Mouse (Mus musculus): ENCODE data around the gene Slc25a23.
A peak's percentile ranks its signal among the peaks of the same experiment; 100 is the strongest.

Slc25a23 gene

DNA sequence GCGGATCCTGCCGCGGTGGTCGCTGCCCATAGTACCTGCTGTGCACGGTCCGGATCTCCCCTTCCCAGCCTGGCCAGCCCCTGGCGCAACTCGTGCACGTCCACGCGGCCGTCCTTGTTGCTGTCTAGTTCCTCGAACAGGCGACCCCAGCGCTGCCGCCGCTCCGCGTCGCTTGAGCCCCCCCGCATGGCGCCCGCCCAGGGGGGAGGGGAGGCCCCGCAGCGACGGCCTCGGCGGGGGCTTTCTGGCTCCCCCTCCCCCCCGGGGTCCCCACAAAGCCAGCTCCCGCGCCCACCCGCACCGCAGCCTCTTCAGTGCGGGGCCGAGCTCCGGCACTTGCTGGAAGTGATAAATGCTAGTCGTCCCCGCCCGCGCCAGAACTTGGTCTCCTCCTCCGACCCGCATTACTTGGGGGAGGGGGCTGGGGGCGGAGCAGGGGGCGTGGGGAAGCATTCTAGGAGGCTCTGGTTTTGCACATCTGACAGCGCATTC, at the start of gene Slc25a23:
Gene Slc25a23 (minus strand): TSS at position 378 of the 492 bp plus-strand sequence.
- DNase-seq (ENCODE audit: low read depth, low spot score), result peak; percentile 72

DNA sequence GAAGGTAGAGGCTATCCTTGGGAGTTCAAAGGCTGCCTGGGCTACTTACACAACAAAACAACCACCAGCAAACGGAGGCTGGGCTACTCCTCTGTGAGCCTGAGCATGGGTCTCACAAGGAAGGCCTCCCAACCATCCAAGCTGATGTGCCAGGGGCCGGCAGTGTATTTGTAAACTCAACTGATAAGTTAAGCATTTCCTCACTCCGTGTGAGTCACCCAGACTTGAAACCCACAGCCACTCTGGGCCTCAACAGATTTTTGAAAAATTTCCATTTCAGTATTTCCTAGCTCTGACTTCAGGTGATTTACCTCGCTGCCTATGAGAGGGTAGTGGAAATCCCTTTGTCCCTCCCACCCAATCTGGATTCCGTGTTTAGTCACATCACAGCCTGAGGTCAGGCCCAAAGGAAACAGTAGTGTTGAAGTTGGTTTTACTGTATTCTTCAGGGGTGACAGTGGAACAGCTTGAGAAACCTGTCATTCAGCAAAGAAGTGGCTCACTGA, 49.1 kb upstream of the Slc25a23 start:
- DNase-seq (ENCODE audit: low read depth, low spot score), result peak; percentile 83

DNA sequence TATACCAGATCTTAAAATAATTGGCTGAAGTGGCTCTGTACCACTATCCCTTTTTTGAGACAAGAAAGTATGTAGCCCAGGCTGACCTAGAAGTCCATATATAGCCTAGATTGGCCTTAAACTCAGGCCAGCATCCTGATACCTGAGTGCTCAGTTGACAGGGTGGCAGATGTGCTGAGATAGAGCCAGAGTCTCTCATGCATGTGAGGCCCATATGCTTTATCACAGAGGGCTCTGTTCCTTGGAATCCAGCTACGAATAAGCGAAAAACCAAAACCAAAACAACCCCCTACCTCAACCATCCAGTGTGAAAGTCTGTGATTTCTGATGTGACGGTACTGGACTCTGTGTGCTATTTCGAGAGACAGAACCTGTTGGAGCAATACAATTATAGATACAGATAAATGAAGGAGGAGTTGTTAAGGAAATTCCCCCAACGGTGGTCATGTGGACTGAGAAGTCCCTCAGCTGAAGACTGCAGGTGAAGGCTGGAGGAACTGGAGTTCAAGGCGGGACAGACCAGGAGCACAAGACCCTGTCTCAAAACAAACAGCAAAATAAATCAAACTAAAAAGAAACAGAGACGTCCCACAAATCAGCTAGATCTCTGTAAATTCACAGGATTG, 48.5 kb upstream of the Slc25a23 start:
- no peak for DNase-seq (ENCODE audit: low read depth, low spot score)

DNA sequence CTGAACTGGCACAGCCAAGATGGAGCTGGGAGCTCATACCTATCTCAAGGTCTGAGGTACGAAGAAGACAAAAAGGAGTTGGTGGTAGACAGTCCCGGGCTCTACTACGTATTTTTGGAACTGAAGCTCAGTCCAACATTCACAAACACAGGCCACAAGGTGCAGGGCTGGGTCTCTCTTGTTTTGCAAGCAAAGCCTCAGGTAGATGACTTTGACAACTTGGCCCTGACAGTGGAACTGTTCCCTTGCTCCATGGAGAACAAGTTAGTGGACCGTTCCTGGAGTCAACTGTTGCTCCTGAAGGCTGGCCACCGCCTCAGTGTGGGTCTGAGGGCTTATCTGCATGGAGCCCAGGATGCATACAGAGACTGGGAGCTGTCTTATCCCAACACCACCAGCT, 47.4 kb upstream of the Slc25a23 start:
- no peak for DNase-seq (ENCODE audit: low read depth, low spot score)

DNA sequence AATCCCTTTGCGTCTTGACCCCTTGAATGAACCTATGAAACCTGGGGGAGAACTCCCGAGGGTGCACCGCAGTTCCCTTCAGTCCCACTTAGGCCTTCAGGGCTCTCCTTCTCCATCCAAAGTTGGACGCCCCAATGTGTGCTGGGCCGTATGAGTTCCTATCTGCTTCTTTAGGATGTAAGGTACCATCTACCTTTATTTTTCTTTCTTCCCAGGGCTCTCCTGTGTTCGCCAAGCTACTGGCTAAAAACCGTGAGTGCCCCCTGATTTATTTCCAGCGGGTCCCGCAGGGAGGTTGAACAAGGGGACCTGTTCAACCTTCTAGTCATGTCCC, 46.3 kb upstream of the Slc25a23 start:
- no peak for DNase-seq (ENCODE audit: low read depth, low spot score)

DNA sequence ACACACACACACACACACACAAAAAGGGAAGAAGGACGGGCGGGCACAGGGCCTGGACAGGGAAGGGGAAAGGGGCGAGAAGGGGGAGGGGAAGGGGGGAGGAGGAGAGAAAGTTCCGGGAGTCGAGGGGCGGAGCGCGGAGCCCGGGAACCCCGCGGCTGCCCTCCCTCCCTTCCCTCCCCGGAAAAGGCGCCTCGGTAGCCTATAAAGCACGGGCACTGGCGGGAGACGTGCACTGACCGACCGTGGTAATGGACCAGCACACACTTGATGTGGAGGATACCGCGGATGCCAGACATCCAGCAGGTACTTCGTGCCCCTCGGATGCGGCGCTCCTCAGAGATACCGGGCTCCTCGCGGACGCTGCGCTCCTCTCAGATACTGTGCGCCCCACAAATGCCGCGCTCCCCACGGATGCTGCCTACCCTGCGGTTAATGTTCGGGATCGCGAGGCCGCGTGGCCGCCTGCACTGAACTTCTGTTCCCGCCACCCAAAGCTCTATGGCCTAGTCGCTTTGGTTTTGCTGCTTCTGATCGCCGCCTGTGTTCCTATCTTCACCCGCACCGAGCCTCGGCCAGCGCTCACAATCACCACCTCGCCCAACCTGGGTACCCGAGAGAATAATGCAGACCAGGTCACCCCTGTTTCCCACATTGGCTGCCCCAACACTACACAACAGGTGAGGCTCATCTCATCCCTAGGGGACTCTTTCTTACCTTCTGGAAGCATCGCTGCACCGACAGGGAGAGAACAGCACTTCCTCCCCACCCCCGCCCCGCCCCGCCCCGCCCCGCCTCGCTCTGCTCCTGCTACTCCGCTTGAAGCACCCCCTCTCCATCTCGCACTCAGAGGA, 45.7 kb upstream of the Slc25a23 start, which contains the start of gene Tnfsf9:
Gene Tnfsf9 (plus strand): TSS at position 145 of the 854 bp plus-strand sequence.
- peak; percentile 66 for DNase-seq (ENCODE audit: low read depth, low spot score)

DNA sequence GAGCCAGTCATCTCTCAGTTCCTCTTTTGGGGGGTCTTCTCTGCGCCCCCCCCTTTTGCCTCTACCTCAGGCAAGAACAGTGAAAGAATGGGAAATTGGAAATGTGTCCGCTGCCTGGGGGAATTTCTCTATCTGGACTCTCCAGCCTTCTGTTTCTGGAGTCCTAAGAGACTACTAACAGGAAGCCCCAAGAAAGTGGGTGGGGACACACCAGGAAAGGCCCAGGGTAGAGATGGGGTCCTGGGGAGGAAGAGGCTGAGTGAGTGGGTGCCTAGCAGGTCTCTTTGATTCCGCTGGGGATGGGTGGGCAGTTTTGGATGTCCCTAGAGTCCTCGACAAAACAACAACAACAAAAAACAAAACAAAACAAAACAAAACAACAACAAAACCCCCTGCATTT, 44.8 kb upstream of the Slc25a23 start:
- DNase-seq (ENCODE audit: low read depth, low spot score), result no peak

DNA sequence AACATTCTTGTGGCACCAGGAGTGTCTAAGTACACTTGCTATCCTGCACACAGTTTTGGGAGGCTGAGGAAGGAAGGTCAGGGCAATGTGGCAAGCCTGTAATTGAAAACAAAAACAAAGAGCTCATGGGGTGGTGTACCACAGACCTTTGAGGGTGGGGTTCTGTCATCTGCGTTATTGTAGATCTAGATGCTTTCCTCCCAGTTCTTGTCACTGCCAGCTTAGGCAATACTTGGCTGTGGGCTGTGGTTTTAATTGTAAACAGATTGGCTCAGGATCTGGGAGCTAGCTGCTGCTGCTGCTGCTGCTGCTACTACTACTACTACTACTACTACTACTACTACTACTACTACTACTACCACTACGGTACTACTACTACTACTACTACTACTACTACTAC, 42.6 kb upstream of the Slc25a23 start:
- DNase-seq (ENCODE audit: low read depth, low spot score), result peak; percentile 21

DNA sequence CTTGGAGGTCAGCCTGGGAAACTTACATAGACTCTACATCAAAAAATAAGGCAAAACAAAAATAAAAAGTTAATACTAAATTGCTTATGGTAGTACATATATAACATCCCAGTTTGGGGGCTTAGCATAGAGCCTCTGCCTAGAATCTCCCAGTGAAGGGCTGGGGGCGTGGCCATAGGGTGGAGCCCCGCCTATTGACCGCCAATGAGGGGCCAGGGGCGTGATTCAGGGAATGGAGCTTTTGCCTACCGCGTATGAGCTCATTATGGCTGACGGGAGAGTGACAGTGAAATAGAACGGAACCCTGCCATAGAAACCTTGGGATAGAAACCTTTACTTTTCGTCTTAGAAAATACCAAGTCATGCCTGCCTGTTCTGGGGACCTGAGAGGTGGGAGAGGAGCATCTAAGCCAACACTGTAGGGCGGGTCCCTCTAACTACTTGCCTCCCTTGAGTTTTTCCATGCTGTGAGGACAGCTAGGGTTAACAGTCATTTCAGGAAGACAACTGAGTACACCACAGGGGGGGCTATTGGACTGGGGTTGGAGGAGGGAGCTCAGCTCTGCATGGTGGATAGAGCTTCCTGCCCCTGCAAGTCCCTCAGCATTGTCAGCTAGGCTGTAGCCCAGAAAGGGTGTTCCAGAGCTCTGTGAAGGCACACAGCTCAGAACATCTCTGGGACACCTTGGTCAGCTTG, 40.1 kb upstream of the Slc25a23 start:
- peak; percentile 33 for DNase-seq (ENCODE audit: low read depth, low spot score)

DNA sequence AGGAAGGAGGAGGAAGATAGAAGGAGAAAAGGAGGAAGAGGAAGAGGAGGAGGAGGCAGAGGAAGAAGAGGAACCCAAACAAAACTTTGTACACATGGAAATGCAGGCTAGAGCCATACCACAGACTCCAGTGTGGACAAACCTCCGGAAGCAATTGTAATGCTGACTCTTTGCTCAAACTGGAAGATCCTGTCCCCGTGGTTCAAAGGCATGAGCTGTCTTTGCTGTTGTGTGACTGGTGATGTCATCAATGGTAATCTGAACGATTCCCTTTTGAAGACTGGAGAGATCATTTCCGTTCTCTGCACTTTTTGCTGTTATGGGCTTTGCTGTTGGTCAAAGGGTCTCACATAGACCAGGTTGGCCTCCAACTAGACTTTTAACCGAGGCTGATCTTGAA, 38.7 kb upstream of the Slc25a23 start:
- DNase-seq (ENCODE audit: low read depth, low spot score), result no peak

DNA sequence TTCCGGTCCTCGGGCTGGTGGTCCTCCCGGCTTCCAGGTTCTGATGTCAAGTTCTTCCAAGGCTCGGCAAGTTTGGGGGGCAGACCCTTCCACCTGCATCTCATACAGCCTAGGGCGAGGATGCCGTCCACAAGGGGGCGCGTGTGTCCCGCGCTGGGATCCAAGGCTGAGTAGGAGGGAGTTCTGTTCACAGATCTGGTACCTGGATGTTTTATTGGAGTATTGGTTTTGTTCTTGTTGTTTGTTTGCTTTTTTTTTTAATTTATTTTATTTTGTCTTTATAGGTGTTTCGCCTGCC, 36.9 kb upstream of the Slc25a23 start:
- peak; percentile 83 for DNase-seq (ENCODE audit: low read depth, low spot score)

DNA sequence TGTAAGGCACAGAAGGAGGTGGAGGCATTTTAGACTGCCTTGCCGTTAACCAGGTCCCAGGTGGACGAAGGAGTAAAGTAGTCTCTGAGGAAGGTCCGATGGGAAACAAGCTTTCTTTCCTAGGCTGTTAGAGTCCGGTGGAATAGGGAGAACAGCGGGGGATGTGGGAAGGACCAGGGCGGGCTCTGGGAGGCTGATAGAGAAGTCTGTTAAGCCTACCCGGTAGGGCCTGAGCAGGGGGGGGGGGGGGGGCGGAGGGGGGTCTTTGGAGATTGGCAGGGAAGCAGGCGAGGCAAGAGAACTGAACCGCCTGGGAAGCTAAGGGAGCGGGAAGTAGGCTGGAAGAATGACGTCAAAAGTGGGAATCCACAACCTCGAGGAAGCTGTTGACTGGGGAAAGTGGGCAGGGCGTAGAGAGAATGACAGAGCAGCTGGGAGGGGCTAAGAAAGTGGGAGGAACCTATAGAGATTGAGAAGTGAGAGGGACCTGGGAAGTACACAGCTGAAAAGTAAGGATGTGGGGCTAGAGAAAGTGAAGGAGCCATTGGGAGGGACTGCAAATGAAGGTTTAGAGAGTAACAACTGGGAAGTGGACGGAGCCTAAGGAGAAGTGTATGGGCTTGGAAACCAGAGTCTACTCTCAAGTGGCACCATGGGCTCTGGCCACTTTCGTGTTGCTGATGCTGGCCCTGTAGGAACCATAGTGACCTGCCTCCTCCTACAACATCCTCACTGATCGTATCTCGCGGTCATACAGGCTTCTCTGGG, 36.4 kb upstream of the Slc25a23 start:
- DNase-seq (ENCODE audit: low read depth, low spot score), result peak; percentile 42

DNA sequence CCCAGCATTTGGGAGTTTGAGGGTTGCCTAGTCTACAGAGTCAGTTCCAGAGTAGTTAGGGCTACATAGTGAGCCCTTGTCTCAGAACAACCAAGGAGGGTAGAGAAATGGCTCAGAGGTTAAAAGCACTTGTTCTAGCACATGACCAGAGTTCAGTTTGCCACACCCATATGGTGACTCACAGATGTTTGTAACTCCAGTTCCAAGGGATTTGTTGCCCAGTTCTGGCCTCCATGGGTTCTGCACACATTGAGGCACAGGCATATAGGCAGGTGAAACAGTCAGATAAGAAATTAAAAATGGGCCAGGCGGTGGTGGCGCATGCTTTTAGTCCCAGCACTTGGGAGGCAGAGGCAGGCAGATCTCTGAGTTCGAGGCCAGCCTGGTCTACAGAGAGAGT, 34.6 kb upstream of the Slc25a23 start:
- DNase-seq (ENCODE audit: low read depth, low spot score), result no peak

DNA sequence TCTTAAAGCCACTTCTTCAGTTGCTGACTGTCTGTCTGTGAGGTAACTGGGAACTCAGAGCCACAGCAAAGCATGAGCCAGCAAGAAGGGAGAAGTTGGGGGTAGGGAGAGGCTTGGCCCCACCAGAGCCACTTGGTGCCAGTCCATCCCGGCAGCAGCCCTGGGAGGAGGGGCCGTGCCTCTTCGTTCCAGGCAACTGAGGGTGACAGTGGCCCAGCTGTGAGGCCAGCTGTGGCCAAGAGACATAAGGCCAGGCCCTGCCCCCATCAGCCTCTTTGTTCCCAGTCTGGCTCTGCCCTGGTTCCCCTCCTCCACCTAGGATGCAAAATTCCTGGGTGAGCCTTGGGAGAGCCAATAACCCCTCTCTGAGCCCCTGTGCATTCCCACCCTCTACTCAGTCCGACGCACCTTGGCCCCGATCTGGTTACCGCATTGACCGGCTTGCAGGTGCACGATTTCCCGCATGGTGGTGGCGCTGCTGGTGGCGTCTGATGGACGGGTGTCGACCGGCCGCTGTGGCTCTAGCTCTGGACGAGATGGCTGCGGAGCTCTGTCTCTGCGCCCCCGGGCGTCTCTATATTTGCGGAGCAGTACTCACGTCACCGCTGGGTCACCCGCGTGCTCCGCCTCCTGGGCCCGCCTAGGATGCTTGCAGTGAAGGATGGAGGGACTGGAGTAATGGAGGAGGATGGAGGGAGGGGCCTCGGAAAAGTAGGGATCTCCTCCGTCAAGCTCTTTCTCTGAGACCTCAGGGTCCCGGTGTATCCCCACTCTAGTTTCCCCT, 27.6 kb upstream of the Slc25a23 start, which contains the start of gene Tubb4a:
Gene Tubb4a (minus strand): TSS at position 734 of the 784 bp plus-strand sequence.
- no peak for DNase-seq (ENCODE audit: low read depth, low spot score)

DNA sequence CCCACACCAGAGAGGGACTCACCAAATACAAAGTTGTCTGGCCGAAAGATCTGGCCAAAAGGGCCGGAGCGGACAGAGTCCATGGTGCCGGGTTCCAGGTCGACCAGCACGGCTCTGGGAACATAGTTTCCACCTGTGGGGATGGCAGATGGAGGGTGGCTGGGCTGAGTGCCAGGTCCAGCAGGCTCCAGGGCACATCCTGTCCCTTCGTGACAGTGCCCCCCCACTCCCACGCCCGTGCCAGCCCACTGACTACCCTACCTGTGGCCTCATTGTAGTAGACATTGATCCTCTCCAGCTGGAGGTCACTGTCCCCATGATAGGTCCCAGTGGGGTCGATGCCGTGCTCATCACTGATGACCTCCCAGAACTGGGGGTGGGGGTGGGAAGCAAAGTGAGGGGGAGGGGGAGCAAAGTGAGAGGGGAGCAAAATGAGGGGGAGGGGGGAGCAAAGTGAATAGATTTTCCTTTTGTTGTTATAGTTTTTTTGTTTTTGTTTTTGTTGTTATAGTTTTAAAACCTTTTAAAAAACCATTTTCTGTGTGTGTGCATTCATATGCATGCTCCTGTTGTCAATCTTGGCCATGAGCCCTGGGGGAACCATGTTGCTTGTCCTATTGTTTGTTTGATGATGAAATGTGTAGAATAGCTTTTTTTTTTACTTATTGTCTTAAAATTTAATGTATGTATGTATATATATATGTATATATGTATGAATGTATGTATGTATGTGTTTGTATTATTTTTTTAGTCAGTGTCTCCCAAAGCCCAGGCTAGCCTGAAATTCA, 26.5 kb upstream of the Slc25a23 start:
- no peak for DNase-seq (ENCODE audit: low read depth, low spot score)

DNA sequence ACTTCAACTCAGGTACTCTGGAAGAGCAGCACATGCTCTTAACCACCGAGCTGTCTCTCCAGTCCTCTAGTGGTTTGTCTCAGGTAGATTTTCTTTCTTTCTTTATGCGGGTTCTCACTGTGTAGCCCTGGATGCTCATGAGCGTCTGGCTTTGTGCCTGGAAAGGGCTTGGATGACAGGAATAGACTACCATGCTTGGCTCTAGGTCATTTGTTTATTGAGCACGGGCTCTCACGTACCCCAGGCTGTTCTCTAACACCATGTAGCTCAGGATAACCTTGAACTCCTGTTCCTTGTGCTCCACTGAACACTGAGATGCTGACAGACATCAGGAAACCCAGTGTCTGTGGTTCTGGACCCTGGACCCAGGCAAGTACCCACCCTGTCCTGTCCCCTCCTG, 22.8 kb upstream of the Slc25a23 start:
- DNase-seq (ENCODE audit: low read depth, low spot score), result no peak

DNA sequence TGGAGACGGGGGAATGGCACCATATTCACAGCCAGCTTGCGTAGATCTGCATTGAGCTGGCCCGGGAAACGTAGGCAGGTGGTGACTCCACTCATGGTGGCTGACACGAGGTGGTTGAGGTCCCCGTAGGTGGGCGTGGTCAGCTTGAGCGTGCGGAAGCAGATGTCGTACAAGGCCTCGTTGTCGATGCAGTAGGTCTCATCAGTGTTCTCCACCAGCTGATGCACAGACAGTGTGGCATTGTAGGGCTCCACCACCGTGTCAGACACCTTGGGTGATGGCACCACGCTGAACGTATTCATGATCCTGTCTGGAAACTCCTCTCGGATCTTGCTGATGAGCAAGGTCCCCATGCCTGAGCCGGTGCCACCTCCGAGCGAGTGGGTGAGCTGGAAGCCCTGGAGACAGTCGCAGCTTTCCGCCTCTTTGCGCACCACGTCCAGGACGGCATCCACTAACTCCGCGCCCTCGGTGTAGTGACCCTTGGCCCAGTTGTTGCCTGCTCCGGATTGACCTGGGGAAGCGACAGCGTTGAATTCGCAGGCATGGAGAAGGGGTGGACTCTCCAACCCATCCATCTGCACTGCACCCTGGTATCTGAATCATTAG, 21.7 kb upstream of the Slc25a23 start:
- DNase-seq (ENCODE audit: low read depth, low spot score), result no peak

DNA sequence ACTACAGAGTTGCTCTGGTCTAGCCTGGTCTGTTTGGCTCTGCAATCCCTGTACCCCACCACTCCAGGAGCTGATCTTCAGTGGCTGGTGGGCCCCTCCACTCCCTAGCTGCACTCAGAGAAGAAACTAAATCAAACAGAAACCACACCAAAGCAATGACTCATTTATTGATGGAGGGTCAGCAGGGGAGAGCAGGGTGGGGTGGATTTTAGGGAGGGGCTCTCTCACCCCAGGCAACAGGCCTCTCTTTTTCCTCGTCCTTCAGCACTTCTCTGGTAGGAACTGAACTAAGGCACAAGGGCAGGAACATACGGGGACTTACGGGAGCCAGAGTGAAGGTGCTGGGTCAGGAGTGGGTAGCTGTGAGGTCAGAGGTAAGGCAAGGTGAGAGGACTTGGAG, 20.3 kb upstream of the Slc25a23 start:
- peak; percentile 36 for DNase-seq (ENCODE audit: low read depth, low spot score)

DNA sequence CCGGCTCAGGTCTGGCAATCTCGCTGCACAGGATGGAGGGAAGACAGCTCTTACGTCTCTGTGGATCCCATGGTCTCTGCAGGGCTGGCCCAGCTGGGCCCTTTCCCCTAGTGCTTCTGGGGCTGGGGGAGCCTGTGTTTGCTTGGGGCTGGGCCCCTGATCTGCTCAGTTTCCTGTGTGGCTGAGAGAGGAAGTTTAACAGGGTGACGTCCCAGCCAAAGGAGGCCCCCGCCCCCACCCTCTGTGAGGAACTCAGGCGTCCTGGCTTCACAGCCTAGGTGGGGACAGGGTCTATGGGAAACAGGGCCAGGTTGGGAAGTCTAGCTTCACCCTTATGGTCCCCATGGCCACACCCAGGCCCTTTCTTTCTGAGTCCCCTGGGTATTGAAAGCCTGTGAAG, 18.7 kb upstream of the Slc25a23 start, which contains the start of gene Dennd1c:
Gene Dennd1c (minus strand): TSS at position 179 of the 400 bp plus-strand sequence.
- peak; percentile 86 for DNase-seq (ENCODE audit: low read depth, low spot score)
